Mouse (Mus musculus) G1E (cell line): ENCODE results near the gene Prss37. TPM values are rescaled to one million over a fixed set of nuclear protein-coding genes. Genes with fewer than 3 reads are reported as not detected.
A peak's percentile ranks its signal among the peaks of the same experiment; 100 is the strongest.

Experiments used
- ATAC-seq: 2 replicates; pipeline ENCODE4 v1.8.0; 2016; ENCODE audit warnings: mild to moderate bottlenecking; ENCODE audit not compliant: insufficient number of reproducible peaks, poor library complexity, low FRiP score, severe bottlenecking; ENCODE audit errors: extremely low read depth
- DNase-seq: peaks from one replicate; pipeline ENCODE4 v3.0.0; 2012; ENCODE audit warnings: low spot score
- H3K27me3 ChIP-seq: 2 replicates; pipeline ENCODE4 v1.6.1; 2012; ENCODE audit warnings: mild to moderate bottlenecking, low read length, inconsistent platforms; ENCODE audit not compliant: insufficient read depth
- H3K36me3 ChIP-seq: replicated peaks from 2 replicates; pipeline ENCODE3; 2012; ENCODE audit warnings: mild to moderate bottlenecking, inconsistent platforms
- H3K4me1 ChIP-seq: 2 replicates; pipeline ENCODE4 v1.6.1; 2012; ENCODE audit warnings: low read depth, low read length, inconsistent platforms, mixed read lengths; ENCODE audit not compliant: insufficient read depth
- H3K4me3 ChIP-seq: 2 replicates; pipeline ENCODE4 v1.5.1; 2012; ENCODE audit warnings: low read depth, mild to moderate bottlenecking, inconsistent platforms, low read length, moderate library complexity, mixed read lengths
- H3K9me3 ChIP-seq: replicated peaks from 2 replicates; pipeline ENCODE4 v1.6.1; 2012; ENCODE audit warnings: inconsistent platforms
- CTCF ChIP-seq: IDR thresholded peaks from 2 replicates; pipeline ENCODE4 v1.5.1; 2012; ENCODE audit warnings: low read depth, low read length, inconsistent platforms, mixed read lengths
- GATA1 ChIP-seq: IDR thresholded peaks from 2 replicates; pipeline ENCODE4 v1.6.1; 2012; ENCODE audit warnings: borderline replicate concordance, low read length, inconsistent platforms, mixed read lengths
- GATA2 ChIP-seq: IDR thresholded peaks from 2 replicates; pipeline ENCODE4 v1.6.1; 2012; ENCODE audit warnings: low read depth, low read length, inconsistent platforms, borderline replicate concordance
- POLR2AphosphoS5 ChIP-seq: IDR thresholded peaks from 2 replicates; pipeline ENCODE4 v1.6.1; 2012; ENCODE audit warnings: low read depth, low read length, inconsistent platforms; ENCODE audit not compliant: insufficient replicate concordance
- TAL1 ChIP-seq: conservative IDR thresholded peaks from 2 replicates; pipeline ENCODE4 v1.6.1; 2012; ENCODE audit warnings: low read depth, low read length, inconsistent platforms, mixed read lengths
- polyA plus RNA-seq: library from polyadenylated mRNA; stranded (reverse); fragments of >175 nt; gene quantifications from 2 replicates; pipeline ENCODE4 v1.2.3, GENCODE M21; 2012
- total RNA-seq, 2 experiments: library from RNA; stranded (forward) in 1 of 2; stranded (reverse) in 1 of 2; fragments of 200-1000 nt in 1 of 2; fragments of >200 nt in 1 of 2; fragmentation: Nextera tagmentation in 1 of 2; gene quantifications; 2 replicates each; pipeline ENCODE4 v1.2.3; 2014 to 2017

Gene Prss37
- total and polyA plus RNA-seq, 3 experiments: not detected

GRCm38 (mm10) chr6:40479705-40480104 lies 39.6 kb downstream of the Prss37 start:
- Histone ChIP-seq H3K9me3 (no peaks in the 10 kb centered on the region), H3K4me3 (no peak overlapping the region), H3K27me3 (no peaks in the 10 kb centered on the region), H3K4me1 (no peaks in the 10 kb centered on the region), H3K36me3 (peaks cover 76% of the 10 kb centered on the region)
- no peak for DNase-seq
- TF ChIP-seq GATA2 (no peak), TAL1 (no peak), GATA1 (no peak), CTCF (no peak), POLR2AphosphoS5 (no peak)
- no peak for ATAC-seq

GRCm38 (mm10) chr6:40476132-40476531 lies 43.2 kb downstream of the Prss37 start:
- ATAC-seq (no peak), DNase-seq (no peak)
- H3K9me3 ChIP-seq: no peaks in the 10 kb centered on the region
- TF ChIP-seq POLR2AphosphoS5: no peak
- TF ChIP-seq CTCF: no peak
- no peak for TF ChIP-seq GATA2
- H3K36me3 ChIP-seq: peaks cover 65% of the 10 kb centered on the region
- H3K4me1 ChIP-seq: peaks cover 12% of the 10 kb centered on the region
- no peaks in the 10 kb centered on the region for H3K27me3 ChIP-seq
- no peak overlapping the region for H3K4me3 ChIP-seq

- peak overlapping the region; percentile 92 for H3K4me3 ChIP-seq
- H3K9me3 ChIP-seq: no peaks in the 10 kb centered on the region
- no peaks in the 10 kb centered on the region for H3K27me3 ChIP-seq
- TF ChIP-seq GATA1 (no peak), TAL1 (no peak), CTCF (no peak), GATA2 (no peak), POLR2AphosphoS5 (no peak)
- ATAC-seq: no peak
- H3K4me1 ChIP-seq: peaks cover 18% of the 10 kb centered on the region
- H3K36me3 ChIP-seq: peaks cover 37% of the 10 kb centered on the region
- DNase-seq: no peak
These were observed 47.6 kb downstream of the Prss37 start for GRCm38 (mm10) chr6:40471720-40472010.

- DNase-seq: peak; percentile 78
- TF ChIP-seq GATA2 (no peak), TAL1 (no peak), POLR2AphosphoS5 (no peak), GATA1 (no peak), CTCF (no peak)
- Histone ChIP-seq H3K27me3 (no peaks in the 10 kb centered on the region), H3K4me1 (peaks cover 18% of the 10 kb centered on the region), H3K9me3 (no peaks in the 10 kb centered on the region), H3K4me3 (peak within 1 kb of the TSS; percentile 92), H3K36me3 (peaks cover 33% of the 10 kb centered on the region)
- peak; percentile 92 for ATAC-seq
These were observed 48.2 kb downstream of the Prss37 start, which contains the start of gene Ssbp1 for GRCm38 (mm10) chr6:40470916-40471719. Gene Ssbp1, plus strand, starts transcription at chr6:40471352.

GRCm38 (mm10) chr6:40465710-40466109 lies 53.6 kb downstream of the Prss37 start:
- Histone ChIP-seq H3K9me3 (no peaks in the 10 kb centered on the region), H3K27me3 (peaks cover 8% of the 10 kb centered on the region; the same call in 1 of the 2 replicates), H3K36me3 (no peaks in the 10 kb centered on the region), H3K4me1 (peaks cover 6% of the 10 kb centered on the region), H3K4me3 (no peak overlapping the region)
- TF ChIP-seq POLR2AphosphoS5: no peak
- ATAC-seq (no peak), DNase-seq (no peak)

Other genes with a start within 250 kb of the Prss37 start
- 26.2 and 29.3 TPM in 2 replicates for gene Agk, start 194.3 kb downstream of the Prss37 start, total RNA-seq (2014; fragmentation: Nextera tagmentation)
- gene Agk, start 194.3 kb downstream of the Prss37 start, total RNA-seq (2017): 23.2 and 26.8 TPM in 2 replicates
- gene Agk, start 194.3 kb downstream of the Prss37 start, polyA plus RNA-seq: 4.6 and 5.8 TPM in 2 replicates
- gene E330009J07Rik, start 83.4 kb downstream of the Prss37 start, total RNA-seq (2014; fragmentation: Nextera tagmentation): 0.19 and 3.4 TPM in 2 replicates
- 1.6 and 2.0 TPM in 2 replicates for gene E330009J07Rik, start 83.4 kb downstream of the Prss37 start, total RNA-seq (2017)
- gene E330009J07Rik, start 83.4 kb downstream of the Prss37 start, polyA plus RNA-seq: 0.28 and 0.37 TPM in 2 replicates
- not detected in 2 replicates for gene Wee2, start 80.4 kb downstream of the Prss37 start, total RNA-seq (2014; fragmentation: Nextera tagmentation)
- 0.16 TPM in 1 of 2 replicates, not detected in the other for gene Wee2, start 80.4 kb downstream of the Prss37 start, total RNA-seq (2017)
- not detected in 2 replicates for gene Wee2, start 80.4 kb downstream of the Prss37 start, polyA plus RNA-seq
- gene Ssbp1, start 48.2 kb downstream of the Prss37 start, total RNA-seq (2014; fragmentation: Nextera tagmentation): 79.1 and 106 TPM in 2 replicates
- 63.5 and 90.5 TPM in 2 replicates for gene Ssbp1, start 48.2 kb downstream of the Prss37 start, total RNA-seq (2017)
- 11.0 and 14.6 TPM in 2 replicates for gene Ssbp1, start 48.2 kb downstream of the Prss37 start, polyA plus RNA-seq
- gene Tas2r137, start 28.3 kb downstream of the Prss37 start, total RNA-seq (2014; fragmentation: Nextera tagmentation): not detected in 2 replicates
- gene Tas2r137, start 28.3 kb downstream of the Prss37 start, total RNA-seq (2017): 0.17 TPM in 1 of 2 replicates, not detected in the other
- not detected in 2 replicates for gene Tas2r137, start 28.3 kb downstream of the Prss37 start, polyA plus RNA-seq
- not detected in 2 replicates for gene Tas2r108, start 26.0 kb downstream of the Prss37 start, total RNA-seq (2014; fragmentation: Nextera tagmentation)
- gene Tas2r108, start 26.0 kb downstream of the Prss37 start, total RNA-seq (2017): 0.22 TPM in 1 of 2 replicates, not detected in the other
- gene Tas2r108, start 26.0 kb downstream of the Prss37 start, polyA plus RNA-seq: not detected in 2 replicates
- gene Olfr461, start 35.5 kb upstream of the Prss37 start, total RNA-seq (2014; fragmentation: Nextera tagmentation): not detected in 2 replicates
- gene Olfr461, start 35.5 kb upstream of the Prss37 start, total RNA-seq (2017): 0.16 and 0.29 TPM in 2 replicates
- gene Olfr461, start 35.5 kb upstream of the Prss37 start, polyA plus RNA-seq: not detected in 2 replicates
- gene Olfr460, start 50.0 kb upstream of the Prss37 start, total RNA-seq (2014; fragmentation: Nextera tagmentation): not detected in 2 replicates
- gene Olfr460, start 50.0 kb upstream of the Prss37 start, total RNA-seq (2017): 0.05 and 0.29 TPM in 2 replicates
- not detected in 2 replicates for gene Olfr460, start 50.0 kb upstream of the Prss37 start, polyA plus RNA-seq
- gene Clec5a, start 66.3 kb upstream of the Prss37 start, total RNA-seq (2014; fragmentation: Nextera tagmentation): not detected in 2 replicates
- gene Clec5a, start 66.3 kb upstream of the Prss37 start, total RNA-seq (2017): 0.06 and 0.16 TPM in 2 replicates
- not detected in 2 replicates for gene Clec5a, start 66.3 kb upstream of the Prss37 start, polyA plus RNA-seq
- not detected in 2 replicates for gene Tas2r138, start 93.8 kb upstream of the Prss37 start, total RNA-seq (2014; fragmentation: Nextera tagmentation)
- gene Tas2r138, start 93.8 kb upstream of the Prss37 start, total RNA-seq (2017): 0.12 TPM in 1 of 2 replicates, not detected in the other
- not detected in 2 replicates for gene Tas2r138, start 93.8 kb upstream of the Prss37 start, polyA plus RNA-seq
- gene Mgam, start 109.3 kb upstream of the Prss37 start, total RNA-seq (2014; fragmentation: Nextera tagmentation): not detected in 2 replicates
- gene Mgam, start 109.3 kb upstream of the Prss37 start, total RNA-seq (2017): 0.05 TPM in 1 of 2 replicates, not detected in the other
- not detected in 2 replicates for gene Mgam, start 109.3 kb upstream of the Prss37 start, polyA plus RNA-seq